Mouse (Mus musculus): ENCODE measurements around the gene Zfp36. TPM values are rescaled to one million over a fixed set of nuclear protein-coding genes. Genes with fewer than 3 reads are reported as not detected.

The Zfp36 gene
- polyA plus RNA-seq (2012; rRNA removed) = 15.1 and 24.5 TPM in 2 replicates

GRCm38 (mm10) chr7:28380237-28381016, at the start of gene Zfp36:
Gene Zfp36, minus strand, starts transcription at chr7:28380253.

GRCm38 (mm10) chr7:28392429-28393271, 12.6 kb upstream of the Zfp36 start, which contains the start of the genes Med29 and Paf1:
Gene Med29, minus strand, starts transcription at chr7:28392708.
Gene Paf1, plus strand, starts transcription at chr7:28392951.

GRCm38 (mm10) chr7:28372251-28373108, 7.6 kb downstream of the Zfp36 start, which contains the start of gene Plekhg2:
Gene Plekhg2, minus strand, starts transcription at chr7:28372599.

GRCm38 (mm10) chr7:28350155-28350883, 29.7 kb downstream of the Zfp36 start, which contains the start of gene Rps16:
Gene Rps16, plus strand, starts transcription at chr7:28350652.

GRCm38 (mm10) chr7:28338108-28338998, 41.7 kb downstream of the Zfp36 start, which contains the start of gene Supt5:
Gene Supt5, minus strand, starts transcription at chr7:28338746.

Other genes starting within 250 kb of the Zfp36 start
- gene Fbl, start 210.5 kb downstream of the Zfp36 start, polyA plus RNA-seq (2012; rRNA removed) = 116 and 129 TPM in 2 replicates
- 2.8 and 3.1 TPM in 2 replicates for gene Dyrk1b, start 200.8 kb downstream of the Zfp36 start, polyA plus RNA-seq (2012; rRNA removed)
- 2.4 and 2.5 TPM in 2 replicates for gene Eid2, start 112.4 kb downstream of the Zfp36 start, polyA plus RNA-seq (2012; rRNA removed)
- gene Eid2b, start 102.5 kb downstream of the Zfp36 start, polyA plus RNA-seq (2012; rRNA removed) = 2.0 TPM in 2 replicates
- gene Selenov, start 89.1 kb downstream of the Zfp36 start, polyA plus RNA-seq (2012; rRNA removed) = 0.02 TPM in 1 of 2 replicates, not detected in the other
- 0.04 TPM in 1 of 2 replicates, not detected in the other for gene Dll3, start 78.0 kb downstream of the Zfp36 start, polyA plus RNA-seq (2012; rRNA removed)
- 35.4 TPM in 2 replicates for gene Timm50, start 68.2 kb downstream of the Zfp36 start, polyA plus RNA-seq (2012; rRNA removed)
- 27.7 and 31.0 TPM in 2 replicates for gene Supt5, start 41.5 kb downstream of the Zfp36 start, polyA plus RNA-seq (2012; rRNA removed)
- gene Rps16, start 29.6 kb downstream of the Zfp36 start, polyA plus RNA-seq (2012; rRNA removed) = 978 and 1,228 TPM in 2 replicates
- gene Plekhg2, start 7.7 kb downstream of the Zfp36 start, polyA plus RNA-seq (2012; rRNA removed) = 2.9 and 3.2 TPM in 2 replicates
- 20.6 and 21.0 TPM in 2 replicates for gene Med29, start 12.5 kb upstream of the Zfp36 start, polyA plus RNA-seq (2012; rRNA removed)
- 29.5 and 30.8 TPM in 2 replicates for gene Paf1, start 12.7 kb upstream of the Zfp36 start, polyA plus RNA-seq (2012; rRNA removed)
- gene Gmfg, start 57.2 kb upstream of the Zfp36 start, polyA plus RNA-seq (2012; rRNA removed) = 54.9 and 55.1 TPM in 2 replicates
- gene Lrfn1, start 71.7 kb upstream of the Zfp36 start, polyA plus RNA-seq (2012; rRNA removed) = 0.32 and 0.42 TPM in 2 replicates
- gene Ifnl2, start 130.2 kb upstream of the Zfp36 start, polyA plus RNA-seq (2012; rRNA removed) = not detected in 2 replicates
- not detected in 2 replicates for gene Ifnl3, start 142.6 kb upstream of the Zfp36 start, polyA plus RNA-seq (2012; rRNA removed)
- gene Sycn, start 160.6 kb upstream of the Zfp36 start, polyA plus RNA-seq (2012; rRNA removed) = 0.46 and 2.9 TPM in 2 replicates
- gene Nccrp1, start 167.0 kb upstream of the Zfp36 start, polyA plus RNA-seq (2012; rRNA removed) = 0.04 and 0.07 TPM in 2 replicates
- gene Samd4b, start 217.9 kb upstream of the Zfp36 start, polyA plus RNA-seq (2012; rRNA removed) = 8.5 and 12.5 TPM in 2 replicates
- 7.5 and 9.7 TPM in 2 replicates for gene Pak4, start 217.9 kb upstream of the Zfp36 start, polyA plus RNA-seq (2012; rRNA removed)

Measured in liver, embryonic 18 days (tissue).